27 mouse cellular contexts compared by ENCODE assay signal in genomic region chr7:127611011-127611410, GRCm38 (mm10). TPM values are rescaled to one million over a fixed set of nuclear protein-coding genes. Genes with fewer than 3 reads are reported as not detected.
DNase-seq lines count a peak whose midpoint lies in the region; TF ChIP-seq lines count a peak whose summit lies in the region.
"Had no signal": no experiment of that assay in that cellular context is flagged by ENCODE, and none has a peak within 500 bp of the region (broad histone marks: within the 10 kb centered on the region; RNA-seq: fewer than 3 reads in every experiment).

No protein-coding gene starts in this region.

- H3K27ac ChIP-seq in gastrocnemius, adult 2 months, result no peak overlapping the region
- H3K27ac ChIP-seq: embryonic facial prominence, embryonic 13.5 days; forebrain, embryonic 13.5 days; heart, embryonic 15.5 days; hindbrain, embryonic 10.5 days; hindbrain, embryonic 13.5 days; intestine, embryonic 15.5 days had no signal

- TF ChIP-seq CTCF in gastrocnemius, adult 2 months (IDR thresholded peaks at IDR 0.05), result no peak
- TF ChIP-seq CTCF in E14TG2a.4 (conservative IDR thresholded peaks at IDR 0.05; ENCODE audit: low read length), result no peak

- H3K36me3 ChIP-seq in E14TG2a.4 (ENCODE audit: insufficient read depth, low read length), result peaks cover 32% of the 10 kb centered on the region

- H3K4me1 ChIP-seq in E14TG2a.4 (replicated peaks; ENCODE audit: low read depth, low read length), result no peaks in the 10 kb centered on the region

- H3K9me3 ChIP-seq in E14TG2a.4 (ENCODE audit: low read length), result peaks cover 86% of the 10 kb centered on the region
- H3K9me3 ChIP-seq: embryonic facial prominence, embryonic 13.5 days; forebrain, embryonic 13.5 days; heart, embryonic 15.5 days; hindbrain, embryonic 13.5 days; intestine, embryonic 15.5 days had no signal

- peak; percentile 14 for DNase-seq in gastrocnemius, adult 2 months
- no peak for DNase-seq in gastrocnemius, postnatal 14 days
- DNase-seq in ES-CJ7 (ENCODE audit: low read depth, low spot score) (peak; percentile 41), ZHBTc4 (ENCODE audit: low read depth, low spot score) (peak; percentile 61), liver (no peak)
- DNase-seq: adrenal gland, postnatal 10 days; adrenal gland, postnatal 36 days; cerebellum, adult 18-20 months; cerebellum, adult 9-10 months; cerebellum, postnatal 14 days; forebrain, postnatal 0 days; gastrocnemius, postnatal 36 days; heart, postnatal 10 days; heart, postnatal 36 days; kidney, adult 11 months had no signal

- H3K4me3 ChIP-seq in gastrocnemius, adult 2 months, result no peak overlapping the region
- peak overlapping the region; percentile 41 for H3K4me3 ChIP-seq in E14TG2a.4 (replicated peaks; ENCODE audit: low read length)
- H3K4me3 ChIP-seq: embryonic facial prominence, embryonic 13.5 days; erythroblast, embryonic 14.5 days; forebrain, embryonic 13.5 days; heart, embryonic 12.5 days; heart, embryonic 15.5 days; hindbrain, embryonic 13.5 days; intestine, embryonic 15.5 days had no signal

- intact Hi-C loops in gastrocnemius, adult 2 months (cut with DNase I), result no loop called here
- intact Hi-C loops in gastrocnemius, postnatal 14 days (cut with DNase I; ENCODE audit: low total_unique reads), result no loop called here

- H3K27me3 ChIP-seq in E14TG2a.4 (ENCODE audit: insufficient read depth, low read length), result no peaks in the 10 kb centered on the region
- H3K27me3 ChIP-seq: embryonic facial prominence, embryonic 13.5 days; forebrain, embryonic 13.5 days; heart, embryonic 12.5 days; heart, embryonic 15.5 days; hindbrain, embryonic 13.5 days; intestine, embryonic 15.5 days had no signal

RNA-seq across cellular contexts. Expression of gene Zfp629, which starts 4.6 kb away (rescaled TPM):
- 1 to 10 TPM; 9.3 TPM for total RNA-seq in gastrocnemius, adult 2 months (2021)
- total RNA-seq in gastrocnemius, postnatal 14 days (2021), result 1 to 10 TPM; 6.7 to 8.3 TPM

RNA-seq across cellular contexts. Expression of gene Rnf40, which starts 22.4 kb away (rescaled TPM):
- total RNA-seq in gastrocnemius, adult 2 months (2021), result 10 to 100 TPM; 33.3 to 34.6 TPM
- total RNA-seq in gastrocnemius, postnatal 14 days (2021), result 10 to 100 TPM; 24.4 to 28.7 TPM

RNA-seq across cellular contexts. Expression of gene Ccdc189, which starts 22.6 kb away (rescaled TPM):
- total RNA-seq in gastrocnemius, adult 2 months (2021), result 1 to 10 TPM; 1.7 to 2.4 TPM
- total RNA-seq in gastrocnemius, postnatal 14 days (2021), result 1 to 10 TPM; 1.8 to 4.5 TPM

RNA-seq across cellular contexts. Expression of gene Phkg2, which starts 37.9 kb away (rescaled TPM):
- 10 to 100 TPM in 1 of 2 experiments, 1 to 10 TPM in 1; 8.3 to 10.8 TPM for total RNA-seq in gastrocnemius, adult 2 months (2021)
- total RNA-seq in gastrocnemius, postnatal 14 days (2021), result 10 to 100 TPM; 10.1 to 10.7 TPM

RNA-seq across cellular contexts. Expression of gene Tmem265, which starts 49.8 kb away (rescaled TPM):
- total RNA-seq in gastrocnemius, adult 2 months (2021), result not detected
- not detected for total RNA-seq in gastrocnemius, postnatal 14 days (2021)
- total RNA-seq: adrenal gland, adult 18-20 months; adrenal gland, postnatal 10 days; adrenal gland, postnatal 36 days; gastrocnemius, adult 8-10 months; gastrocnemius, postnatal 36 days; heart, postnatal 10 days; heart, postnatal 36 days; MEL had no signal

Comparison
In these comparisons a context has a peak if more than half of its experiments do, and no peak if none do; other contexts are left out.
1. DNase-seq: peak in gastrocnemius, adult 2 months (single experiment), ES-CJ7 (single experiment) and ZHBTc4 (single experiment); none in gastrocnemius, postnatal 14 days (single experiment) and liver (single experiment).